Mouse (Mus musculus) neural tube, embryonic 14.5 days (tissue): ENCODE data around the gene Dnah17. TPM values are rescaled to one million over a fixed set of nuclear protein-coding genes. Genes with fewer than 3 reads are reported as not detected.

Source experiments
- ATAC-seq: fragments of 200-750 bp; cut with Nextera tagmentation; 2 replicates; pipeline ENCODE4 v1.8.0; 2017; ENCODE audit warnings: low read depth, mild to moderate bottlenecking, moderate TSS enrichment, moderate library complexity
- H3K27ac ChIP-seq: fragments of 300-500 bp; sonication (generic); 2 replicates; pipeline ENCODE4 v1.5.1; 2014; ENCODE audit warnings: low read depth, mild to moderate bottlenecking, control low read depth, low read length, moderate library complexity, mixed read lengths
- H3K27me3 ChIP-seq: fragments of 300-500 bp; sonication (generic); 2 replicates; pipeline ENCODE4 v1.6.1; 2014; ENCODE audit warnings: low read length; ENCODE audit not compliant: control insufficient read depth, insufficient read depth
- H3K36me3 ChIP-seq: fragments of 300-500 bp; sonication (generic); 2 replicates; pipeline ENCODE4 v1.6.1; 2014; ENCODE audit warnings: low read length, mixed read lengths; ENCODE audit not compliant: control insufficient read depth, insufficient read depth
- H3K4me1 ChIP-seq: fragments of 300-500 bp; sonication (generic); 2 replicates; pipeline ENCODE4 v1.6.1; 2014; ENCODE audit warnings: low read length; ENCODE audit not compliant: control insufficient read depth, insufficient read depth
- H3K4me2 ChIP-seq: fragments of 300-500 bp; sonication (generic); 2 replicates; pipeline ENCODE4 v1.6.1; 2014; ENCODE audit warnings: mild to moderate bottlenecking, low read depth, low read length, control low read depth
- H3K4me3 ChIP-seq: fragments of 300-500 bp; sonication (generic); 2 replicates; pipeline ENCODE4 v1.5.1; 2014; ENCODE audit warnings: low read depth, low read length, control low read depth, mixed read lengths
- H3K9ac ChIP-seq: fragments of 300-500 bp; sonication (generic); replicated peaks from 2 replicates; pipeline ENCODE4 v1.6.1; 2014; ENCODE audit warnings: low read depth, mild to moderate bottlenecking, control low read depth, low read length, mixed read lengths
- H3K9me3 ChIP-seq: fragments of 300-500 bp; sonication (generic); 2 replicates; pipeline ENCODE4 v1.6.1; 2016; ENCODE audit warnings: low read length; ENCODE audit not compliant: control insufficient read depth
- WGBS: fragments of 180-500 bp; shearing (Covaris S2); extraction: QIAGEN DNeasy Blood & Tissue Kit; methylation state at CpG from one replicate; pipeline ENCODE4 v1.1.7; 2014; 5-methylcytosine and 5-hydroxymethylcytosine counted together
- polyA plus RNA-seq: library from polyadenylated mRNA; unstranded; fragments of >200 nt; fragmentation: Nextera tagmentation; extraction: Ambion mirVana; gene quantifications from 2 replicates; pipeline ENCODE4 v1.2.1, GENCODE M21; 2014

Gene Dnah17
- polyA plus RNA-seq, 1 experiment from 2014 or later = 0.43 TPM

DNA sequence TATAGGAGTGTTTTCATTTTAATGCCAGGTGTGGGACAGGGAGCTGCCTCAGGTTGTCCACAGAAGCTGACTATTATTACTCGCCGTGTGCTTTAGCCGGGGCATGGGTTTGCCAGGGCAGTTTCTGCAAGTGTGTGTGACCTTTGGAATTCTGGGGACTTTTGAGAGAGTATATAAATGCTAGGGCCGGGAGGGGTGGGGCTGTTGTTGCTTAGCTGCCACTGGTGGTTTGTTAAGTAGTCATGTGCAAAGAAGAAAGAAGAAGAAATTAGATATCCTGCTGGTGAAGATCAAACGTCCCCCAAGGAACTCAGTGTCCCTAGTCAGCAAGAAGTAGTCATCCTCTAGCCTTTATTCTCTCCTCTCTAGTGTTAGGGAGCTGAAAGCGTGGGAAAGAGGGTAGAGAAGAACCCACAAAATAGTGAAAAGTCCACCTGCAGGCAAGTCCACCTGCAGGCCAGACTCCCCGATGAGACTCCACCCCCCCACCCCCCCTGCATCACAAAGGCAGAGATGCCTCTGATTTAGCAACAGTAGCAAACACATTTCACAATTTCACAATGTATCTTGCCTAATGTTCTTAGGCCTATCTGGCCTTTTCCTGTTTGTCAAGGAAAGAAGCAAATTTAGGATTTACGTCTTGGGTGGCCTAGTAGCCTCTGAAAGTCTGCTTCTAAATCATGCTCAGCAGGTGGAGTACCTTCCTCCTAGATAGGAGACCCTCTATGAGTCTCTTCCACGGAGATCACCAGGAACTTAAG is 17.6 kb upstream of the Dnah17 start:
- WGBS = 70% methylated on average over 9 of the region's 9 CpGs
- no peak overlapping the region for H3K27ac ChIP-seq
- ATAC-seq = no peak
- H3K9me3 ChIP-seq = no peaks in the 10 kb centered on the region
- H3K4me1 ChIP-seq = peaks cover 7% of the 10 kb centered on the region
- no peaks in the 10 kb centered on the region for H3K27me3 ChIP-seq
- H3K9ac ChIP-seq = no peak overlapping the region
- no peak overlapping the region for H3K4me3 ChIP-seq
- no peak overlapping the region for H3K4me2 ChIP-seq
- H3K36me3 ChIP-seq = no peaks in the 10 kb centered on the region

DNA sequence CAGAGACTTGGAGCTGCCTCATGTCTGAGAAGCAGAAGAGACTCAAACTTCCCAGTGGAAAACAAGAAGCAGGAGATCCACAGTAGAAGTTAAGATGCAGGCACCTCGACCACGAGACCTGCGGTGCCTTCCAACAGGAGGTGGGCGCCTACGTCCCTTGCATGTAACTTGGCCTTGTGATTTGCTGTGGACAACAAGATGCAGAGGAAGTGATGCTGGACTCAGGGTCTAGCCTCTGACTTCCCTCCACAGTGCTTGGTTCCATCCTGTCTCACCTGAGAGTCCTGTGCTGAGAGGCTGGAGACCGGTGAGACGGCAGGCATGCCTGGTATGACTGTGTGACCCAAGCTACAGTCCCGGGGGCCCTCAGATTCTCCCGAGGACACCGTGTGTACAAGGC is 16.0 kb upstream of the Dnah17 start:
- H3K4me3 ChIP-seq = no peak overlapping the region
- no peak for ATAC-seq
- no peaks in the 10 kb centered on the region for H3K9me3 ChIP-seq
- H3K9ac ChIP-seq = no peak overlapping the region
- peaks cover 13% of the 10 kb centered on the region for H3K4me1 ChIP-seq
- H3K27ac ChIP-seq = no peak overlapping the region
- 93% methylated on average over 10 of the region's 10 CpGs for WGBS
- H3K36me3 ChIP-seq = no peaks in the 10 kb centered on the region
- H3K4me2 ChIP-seq = no peak overlapping the region
- H3K27me3 ChIP-seq = no peaks in the 10 kb centered on the region

DNA sequence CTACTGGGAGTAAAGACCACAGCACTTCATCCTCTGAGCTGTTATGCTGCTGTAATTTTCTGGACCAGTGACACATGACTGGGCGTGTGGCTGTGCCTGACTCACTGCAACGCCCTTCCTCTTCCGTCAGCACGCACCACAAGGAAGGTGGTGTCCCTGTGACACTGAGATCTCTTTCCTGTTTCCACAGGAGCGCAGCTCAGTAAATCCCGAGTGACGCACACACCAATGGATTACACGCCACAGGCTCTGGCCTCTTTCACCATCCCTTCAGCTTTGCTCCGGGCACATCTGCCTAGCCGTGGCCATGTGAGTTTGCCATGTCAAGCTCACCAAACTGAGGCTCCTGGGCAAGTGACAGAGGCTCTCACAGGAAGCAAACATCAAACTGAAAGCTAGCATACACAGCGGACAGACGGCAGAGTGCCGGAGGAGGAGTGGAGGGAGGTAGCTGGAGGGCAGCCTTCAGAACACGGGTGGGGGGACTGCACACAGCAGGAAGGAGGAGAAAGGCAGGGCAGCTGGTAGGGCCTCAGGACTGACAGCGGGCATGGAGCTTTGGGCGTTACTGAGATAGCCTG is 15.4 kb upstream of the Dnah17 start:
- H3K36me3 ChIP-seq = no peaks in the 10 kb centered on the region
- H3K9ac ChIP-seq = no peak overlapping the region
- H3K9me3 ChIP-seq = no peaks in the 10 kb centered on the region
- no peak for ATAC-seq
- peaks cover 13% of the 10 kb centered on the region for H3K4me1 ChIP-seq
- H3K27me3 ChIP-seq = no peaks in the 10 kb centered on the region
- 75% methylated on average over 16 of the region's 16 CpGs for WGBS
- no peak overlapping the region for H3K4me3 ChIP-seq
- H3K27ac ChIP-seq = no peak overlapping the region
- no peak overlapping the region for H3K4me2 ChIP-seq

DNA sequence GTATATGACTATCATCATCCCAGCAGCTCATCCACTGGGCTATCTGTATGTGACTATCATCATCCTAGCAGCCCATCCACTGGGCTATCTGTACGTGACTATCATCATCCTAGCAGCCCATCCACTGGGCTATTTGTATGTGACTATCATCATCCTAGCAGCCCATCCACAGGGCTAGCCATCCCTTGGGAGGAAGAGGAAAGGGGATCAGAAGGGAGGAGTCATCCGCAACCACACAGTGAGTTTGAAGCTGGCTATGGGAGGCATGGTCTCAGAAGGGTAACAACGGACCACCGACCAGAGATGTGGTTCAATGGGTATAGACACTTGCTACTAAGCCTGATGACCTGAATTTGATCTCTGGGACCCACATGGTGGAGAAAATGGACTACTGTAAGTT is 14.7 kb upstream of the Dnah17 start:
- no peak for ATAC-seq
- Histone ChIP-seq H3K9ac (no peak overlapping the region), H3K27me3 (no peaks in the 10 kb centered on the region), H3K27ac (no peak overlapping the region), H3K4me3 (no peak overlapping the region), H3K9me3 (no peaks in the 10 kb centered on the region), H3K4me2 (no peak overlapping the region), H3K4me1 (peaks cover 7% of the 10 kb centered on the region), H3K36me3 (no peaks in the 10 kb centered on the region)
- 96% methylated on average over 4 of the region's 4 CpGs for WGBS

DNA sequence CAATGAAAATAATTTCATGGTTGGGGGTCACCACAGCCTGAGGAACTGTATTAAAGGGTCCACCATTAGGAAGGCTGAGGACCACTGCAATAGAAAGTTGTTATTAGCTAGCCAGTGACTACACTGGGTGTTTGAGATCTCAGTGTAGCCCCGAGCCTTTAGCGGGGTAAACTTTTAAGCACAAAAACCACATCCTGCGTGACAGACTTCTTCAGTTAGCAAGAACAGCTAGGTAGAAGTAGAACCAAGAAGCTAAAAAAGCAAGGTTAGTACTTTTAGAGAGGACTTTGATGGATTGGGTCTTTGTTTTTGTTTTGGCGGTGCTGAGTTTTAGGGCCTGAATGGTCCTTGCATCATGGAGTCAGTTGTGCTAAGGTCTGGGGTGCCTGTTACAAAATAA is 13.3 kb upstream of the Dnah17 start:
- Histone ChIP-seq H3K27ac (no peak overlapping the region), H3K9me3 (no peaks in the 10 kb centered on the region), H3K4me3 (no peak overlapping the region), H3K9ac (no peak overlapping the region), H3K4me2 (no peak overlapping the region), H3K27me3 (no peaks in the 10 kb centered on the region), H3K4me1 (peaks cover 6% of the 10 kb centered on the region), H3K36me3 (no peaks in the 10 kb centered on the region)
- 96% methylated on average over 4 of the region's 4 CpGs for WGBS
- no peak for ATAC-seq

DNA sequence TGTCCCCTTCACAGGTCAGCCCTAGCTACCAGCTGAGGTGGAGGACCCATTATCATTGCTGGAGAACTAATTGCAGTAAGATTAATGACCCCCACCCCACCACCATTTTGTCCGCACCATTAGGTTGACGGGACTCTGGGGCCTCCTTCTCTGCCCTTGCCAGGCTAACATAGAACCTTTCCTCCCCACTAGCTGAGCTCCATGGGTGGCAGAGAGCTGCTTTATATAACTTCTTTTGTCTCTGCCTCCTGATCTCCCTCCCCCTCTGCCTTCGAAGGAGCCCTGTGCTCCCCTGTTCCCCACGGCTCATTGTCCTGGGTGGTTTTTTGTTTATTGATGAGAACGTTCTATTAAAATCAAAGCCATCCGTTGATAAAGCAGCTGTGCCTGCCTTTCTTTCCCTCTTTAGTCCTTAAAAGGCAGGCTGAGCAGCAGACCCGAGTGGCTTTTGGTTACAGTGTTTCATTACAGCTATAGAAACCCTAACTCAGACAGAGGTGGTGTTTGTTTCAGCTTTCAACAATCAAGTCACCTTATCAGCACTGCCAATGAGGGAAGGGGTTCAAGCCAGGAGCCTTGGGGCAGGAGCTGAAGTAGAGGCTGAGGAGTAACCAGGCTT is 12.2 kb upstream of the Dnah17 start:
- WGBS = 10% methylated on average over 7 of the region's 7 CpGs

DNA sequence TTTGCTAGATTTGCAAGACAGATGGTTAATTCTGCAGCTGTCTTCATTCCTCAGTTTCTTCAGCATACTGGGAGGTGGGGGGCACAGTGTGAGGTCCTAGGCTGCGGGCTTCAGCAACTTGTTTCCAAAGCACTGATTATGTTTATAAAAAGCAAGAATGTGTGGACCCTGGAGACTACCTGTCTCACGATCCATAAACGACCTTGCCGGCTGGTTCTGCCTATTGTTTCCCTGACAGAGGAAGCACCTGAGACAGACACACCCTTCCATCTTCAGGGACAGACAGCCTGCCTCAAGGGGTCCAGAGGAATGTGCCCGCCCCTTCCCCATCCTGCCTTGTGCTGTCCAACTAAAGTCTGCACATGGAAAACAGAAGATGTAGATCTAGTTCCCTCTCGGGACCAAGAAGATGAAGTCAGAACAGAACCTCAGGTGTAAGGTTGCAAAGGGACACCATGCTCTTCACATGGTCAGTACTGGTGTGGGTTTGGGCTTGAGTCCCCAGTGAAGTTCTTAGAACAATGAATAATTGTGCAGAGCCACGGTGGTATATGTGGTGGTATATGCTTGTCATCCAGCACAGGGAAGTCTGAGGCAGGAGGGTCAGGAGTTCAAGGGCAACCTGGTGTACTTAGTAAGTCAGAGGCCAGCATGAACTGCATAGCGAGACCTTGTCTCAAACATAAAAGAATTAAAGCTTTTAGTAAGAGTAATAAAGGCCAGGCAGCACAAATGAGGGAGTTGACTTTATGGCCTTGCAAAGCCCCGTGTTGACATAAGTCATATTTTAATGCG is 10.5 kb upstream of the Dnah17 start:
- H3K4me2 ChIP-seq = no peak overlapping the region
- H3K9ac ChIP-seq = no peak overlapping the region
- H3K36me3 ChIP-seq = no peaks in the 10 kb centered on the region
- H3K9me3 ChIP-seq = no peaks in the 10 kb centered on the region
- H3K27ac ChIP-seq = no peak overlapping the region
- H3K4me1 ChIP-seq = peaks cover 6% of the 10 kb centered on the region
- no peak for ATAC-seq
- no peak overlapping the region for H3K4me3 ChIP-seq
- 80% methylated on average over 10 of the region's 10 CpGs for WGBS
- H3K27me3 ChIP-seq = no peaks in the 10 kb centered on the region

More for the DNA sequence above, 12.2 kb upstream of the Dnah17 start:
- no peak overlapping the region for H3K4me3 ChIP-seq
- peak overlapping the region; percentile 58 for H3K27ac ChIP-seq
- H3K9me3 ChIP-seq = no peaks in the 10 kb centered on the region
- H3K36me3 ChIP-seq = no peaks in the 10 kb centered on the region
- H3K9ac ChIP-seq = no peak overlapping the region
- ATAC-seq = no peak
- no peaks in the 10 kb centered on the region for H3K27me3 ChIP-seq
- H3K4me2 ChIP-seq = no peak overlapping the region
- H3K4me1 ChIP-seq = peaks cover 6% of the 10 kb centered on the region

DNA sequence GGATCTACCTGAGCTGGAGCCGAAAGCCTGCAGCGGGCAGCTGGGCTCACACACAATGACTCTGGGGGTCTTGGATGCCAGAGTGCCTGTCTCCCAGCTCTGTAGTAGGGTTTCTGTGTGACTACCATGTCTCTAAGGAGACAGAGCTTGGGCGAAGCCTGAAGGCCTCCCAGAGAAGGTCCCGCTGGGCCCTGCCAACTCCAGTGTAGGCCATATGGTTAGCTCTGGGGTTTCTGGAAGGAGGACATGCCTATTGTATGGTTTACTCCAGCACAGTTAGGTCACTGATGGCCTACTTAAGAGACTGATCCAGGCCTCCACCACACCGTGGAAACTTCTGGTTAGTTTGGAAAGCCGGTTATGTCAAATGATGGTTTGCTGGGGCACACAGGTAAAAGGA is 7.9 kb upstream of the Dnah17 start:
- H3K9me3 ChIP-seq = no peaks in the 10 kb centered on the region
- H3K4me1 ChIP-seq = peaks cover 15% of the 10 kb centered on the region
- no peak overlapping the region for H3K4me2 ChIP-seq
- no peak for ATAC-seq
- H3K36me3 ChIP-seq = no peaks in the 10 kb centered on the region
- no peak overlapping the region for H3K4me3 ChIP-seq
- no peaks in the 10 kb centered on the region for H3K27me3 ChIP-seq
- WGBS = 99% methylated on average over 6 of the region's 6 CpGs
- H3K9ac ChIP-seq = no peak overlapping the region
- H3K27ac ChIP-seq = no peak overlapping the region
